Mouse (Mus musculus): ENCODE data around the gene Ccdc78. TPM values are rescaled to one million over a fixed set of nuclear protein-coding genes. Genes with fewer than 3 reads are reported as not detected.

Gene Ccdc78
- total and polyA plus RNA-seq, 3 experiments, result 0.08 to 0.85 TPM; not detected in 1

DNA sequence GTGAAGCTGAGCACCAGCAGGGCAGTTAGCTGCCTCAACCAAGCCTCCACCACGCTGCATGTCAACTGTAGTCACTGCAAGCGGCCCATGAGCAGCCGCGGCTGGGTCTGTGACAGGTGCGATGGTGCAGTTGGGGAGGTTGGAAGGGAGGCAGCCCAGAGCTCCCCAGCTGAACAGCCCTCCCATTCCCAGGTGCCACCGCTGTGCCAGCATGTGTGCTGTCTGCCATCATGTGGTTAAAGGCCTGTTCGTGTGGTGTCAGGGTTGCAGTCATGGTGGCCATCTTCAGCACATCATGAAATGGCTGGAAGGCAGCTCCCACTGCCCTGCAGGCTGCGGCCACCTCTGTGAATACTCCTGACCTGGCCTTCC lies 41.8 kb downstream of the Ccdc78 start:
- Histone ChIP-seq H3K27me3 (ENCODE audit: control insufficient read depth in 1 of 2, insufficient read depth in 2 of 2, low read length in 2 of 2) (no peaks in the 10 kb centered on the region), H3K36me3 (ENCODE audit: control insufficient read depth in 1 of 2, insufficient read depth in 2 of 2, low read length in 2 of 2) (peaks cover 0 to 13% of the 10 kb centered on the region in 2 experiments; a peak in 2 of 4 replicates), H3K9ac (ENCODE audit: control insufficient read depth, low read depth, low read length, poor library complexity, severe bottlenecking) (peak overlapping the region; percentile 83; the same call in 1 of the 2 replicates), H3K4me1 (ENCODE audit: control insufficient read depth in 1 of 2, insufficient read depth in 2 of 2, low read length in 2 of 2) (peaks cover 0 to 38% of the 10 kb centered on the region in 2 experiments; a peak in 2 of 4 replicates), H3K79me2 (ENCODE audit: control insufficient read depth, insufficient read depth, low read length, poor library complexity) (peaks cover 62% of the 10 kb centered on the region), H3K4me3 (ENCODE audit: control insufficient read depth in 1 of 2, insufficient read depth in 1 of 2, low read depth in 2 of 2, low read length in 2 of 2) (peak overlapping the region in 1 of 2 experiments; percentile 81; a peak in 2 of 4 replicates), H3K9me3 (replicated peaks; ENCODE audit: insufficient read depth, low read length) (no peaks in the 10 kb centered on the region), H3K27ac (ENCODE audit: control insufficient read depth, low read depth, low read length) (0 out of 2 replicates have a peak overlapping the region, but pooled peaks have one; percentile 27)
- no peak for DNase-seq (ENCODE audit: low read depth, low spot score)
- TF ChIP-seq POLR2AphosphoS5 (IDR thresholded peaks at IDR 0.05; ENCODE audit: borderline replicate concordance, low read depth, low read length) (no peak), EP300 (IDR thresholded peaks at IDR 0.05; ENCODE audit: low read depth in 1 of 2, low read length in 2 of 2) (no peak), POLR2AphosphoS2 (IDR thresholded peaks at IDR 0.05; ENCODE audit: low read length) (no peak), CHD2 (IDR thresholded peaks at IDR 0.05; ENCODE audit: low read length) (no peak), ETS1 (IDR thresholded peaks at IDR 0.05; ENCODE audit: low read depth, low read length) (no peak), KAT2A (conservative IDR thresholded peaks at IDR 0.05; ENCODE audit: low read depth, low read length) (no peak), ELF1 (IDR thresholded peaks at IDR 0.05; ENCODE audit: low read depth, low read length) (no peak), UBTF (IDR thresholded peaks at IDR 0.05; ENCODE audit: borderline replicate concordance, insufficient read depth, low read depth, low read length) (no peak), ZC3H11A (IDR thresholded peaks at IDR 0.05; ENCODE audit: low read depth, low read length) (no peak), TBP (IDR thresholded peaks at IDR 0.05; ENCODE audit: low read depth, low read length) (no peak), E2F4 (IDR thresholded peaks at IDR 0.05; ENCODE audit: borderline replicate concordance, low read depth, low read length) (no peak), JUND (IDR thresholded peaks at IDR 0.05; ENCODE audit: low read depth, low read length) (no peak), GATA1 (IDR thresholded peaks at IDR 0.05; ENCODE audit: low read depth, low read length) (no peak), RAD21 (IDR thresholded peaks at IDR 0.05; ENCODE audit: low read depth, low read length) (no peak), SIN3A (IDR thresholded peaks at IDR 0.05; ENCODE audit: low read length) (no peak), CTCF (IDR thresholded peaks at IDR 0.05 in 2 of 3, conservative IDR thresholded peaks at IDR 0.05 in 1 of 3; ENCODE audit: control insufficient read depth in 1 of 3, insufficient read depth in 1 of 3, low read depth in 2 of 3, low read length in 3 of 3, poor library complexity in 1 of 3, severe bottlenecking in 1 of 3) (no peak)

DNA sequence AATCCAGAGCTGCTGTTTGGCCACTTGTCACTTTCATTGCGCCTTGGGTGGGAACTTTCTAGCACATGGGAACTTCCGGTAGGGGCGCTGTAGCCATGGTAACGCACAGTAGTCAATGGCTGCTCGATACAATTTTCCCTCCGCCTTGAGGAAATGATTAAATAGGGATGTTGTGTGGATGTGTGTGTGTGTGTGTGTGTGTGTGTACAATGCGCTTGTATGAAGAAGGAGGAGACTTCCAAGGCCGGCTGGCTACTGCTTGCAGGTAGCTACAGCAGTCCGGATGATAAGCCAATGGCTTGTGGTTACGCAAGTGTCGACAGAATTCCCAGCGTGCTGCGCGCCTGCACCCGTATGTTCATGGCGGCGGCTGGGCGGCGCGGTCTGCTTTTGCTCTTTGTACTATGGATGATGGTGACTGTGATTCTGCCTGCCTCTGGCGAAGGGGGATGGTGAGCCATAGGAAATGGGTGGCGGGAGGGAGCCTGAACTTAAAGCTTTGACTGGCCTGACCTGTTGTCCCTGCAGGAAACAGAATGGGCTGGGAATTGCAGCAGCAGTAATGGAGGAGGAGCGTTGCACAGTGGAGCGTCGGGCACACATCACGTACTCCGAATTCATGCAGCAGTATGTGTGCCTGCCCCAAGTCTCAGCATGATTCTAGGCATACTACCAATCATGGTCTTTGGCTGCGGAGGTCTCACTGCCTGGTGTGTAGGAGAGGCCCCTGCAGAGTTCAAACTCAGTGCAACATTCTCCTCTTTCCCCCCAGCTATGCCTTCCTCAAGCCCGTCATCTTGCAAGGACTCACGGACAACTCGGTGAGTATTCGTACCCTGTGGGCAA lies 42.6 kb downstream of the Ccdc78 start, which contains the start of gene Jmjd8:
Gene Jmjd8, plus strand, starts transcription at position 156 of the 846 bp plus-strand sequence.
- peak; percentile 91 for DNase-seq (ENCODE audit: low read depth, low spot score)
- Histone ChIP-seq H3K9ac (ENCODE audit: control insufficient read depth, low read depth, low read length, poor library complexity, severe bottlenecking) (peak within 1 kb of the TSS; percentile 83), H3K9me3 (replicated peaks; ENCODE audit: insufficient read depth, low read length) (no peaks in the 10 kb centered on the region), H3K79me2 (ENCODE audit: control insufficient read depth, insufficient read depth, low read length, poor library complexity) (peaks cover 66% of the 10 kb centered on the region), H3K4me3 (ENCODE audit: control insufficient read depth in 1 of 2, insufficient read depth in 1 of 2, low read depth in 2 of 2, low read length in 2 of 2) (peak within 1 kb of the TSS; percentile 81 to 89), H3K4me1 (ENCODE audit: control insufficient read depth in 1 of 2, insufficient read depth in 2 of 2, low read length in 2 of 2) (peaks cover 2 to 41% of the 10 kb centered on the region in 2 experiments; a peak in 3 of 4 replicates), H3K27me3 (ENCODE audit: control insufficient read depth in 1 of 2, insufficient read depth in 2 of 2, low read length in 2 of 2) (no peaks in the 10 kb centered on the region), H3K27ac (ENCODE audit: control insufficient read depth, low read depth, low read length) (peak within 1 kb of the TSS; percentile 72), H3K36me3 (ENCODE audit: control insufficient read depth in 1 of 2, insufficient read depth in 2 of 2, low read length in 2 of 2) (peaks cover 0 to 13% of the 10 kb centered on the region in 2 experiments; a peak in 2 of 4 replicates)
- no peak for TF ChIP-seq USF2 (IDR thresholded peaks at IDR 0.05; ENCODE audit: borderline replicate concordance in 1 of 2, insufficient read depth in 1 of 2, low read depth in 1 of 2, low read length in 2 of 2)
- TF ChIP-seq POLR2AphosphoS2 (IDR thresholded peaks at IDR 0.05; ENCODE audit: low read length), result peak; percentile 59
- peak; percentile 90 for TF ChIP-seq NELFE (IDR thresholded peaks at IDR 0.05; ENCODE audit: low read depth, low read length)
- TF ChIP-seq ZC3H11A (IDR thresholded peaks at IDR 0.05; ENCODE audit: low read depth, low read length), result no peak
- TF ChIP-seq POLR2A (IDR thresholded peaks at IDR 0.05; ENCODE audit: control insufficient read depth in 1 of 2, insufficient read depth in 1 of 2, low read depth in 1 of 2, low read length in 2 of 2, poor library complexity in 1 of 2), result peak; percentile 83 to 84; a peak in 2 of 4 replicates
- peak; percentile 79 for TF ChIP-seq MAX (IDR thresholded peaks at IDR 0.05; ENCODE audit: low read length)
- peak; percentile 84 for TF ChIP-seq HCFC1 (IDR thresholded peaks at IDR 0.05; ENCODE audit: low read depth, low read length)
- TF ChIP-seq MEF2A (IDR thresholded peaks at IDR 0.05; ENCODE audit: extremely low read depth, insufficient replicate concordance, low read depth, low read length, poor library complexity, severe bottlenecking), result no peak
- TF ChIP-seq TBP (IDR thresholded peaks at IDR 0.05; ENCODE audit: low read depth, low read length), result peak; percentile 64
- TF ChIP-seq TCF12 (IDR thresholded peaks at IDR 0.05; ENCODE audit: low read depth, low read length), result peak; percentile 68
- TF ChIP-seq ELF1 (IDR thresholded peaks at IDR 0.05; ENCODE audit: low read depth, low read length), result peak; percentile 71
- TF ChIP-seq BHLHE40 (IDR thresholded peaks at IDR 0.05; ENCODE audit: borderline replicate concordance, low read depth, low read length), result no peak
- TF ChIP-seq CHD2 (IDR thresholded peaks at IDR 0.05; ENCODE audit: low read length), result no peak
- TF ChIP-seq CTCF (IDR thresholded peaks at IDR 0.05 in 2 of 3, conservative IDR thresholded peaks at IDR 0.05 in 1 of 3; ENCODE audit: control insufficient read depth in 1 of 3, insufficient read depth in 1 of 3, low read depth in 2 of 3, low read length in 3 of 3, poor library complexity in 1 of 3, severe bottlenecking in 1 of 3), result peak in 2 of 3 experiments; percentile 24 to 30; a peak in 2 of 6 replicates
- 0 out of 2 replicates have a peak, but pooled peaks have one; percentile 38 for TF ChIP-seq MAZ (IDR thresholded peaks at IDR 0.05; ENCODE audit: low read depth, low read length)
- peak; percentile 85 for TF ChIP-seq SIN3A (IDR thresholded peaks at IDR 0.05; ENCODE audit: low read length)
- peak; percentile 86 for TF ChIP-seq MXI1 (IDR thresholded peaks at IDR 0.05; ENCODE audit: low read depth, low read length)
- TF ChIP-seq ZKSCAN1 (IDR thresholded peaks at IDR 0.05; ENCODE audit: low read depth, low read length), result peak; percentile 64; the same call in 1 of the 2 replicates

Data from MEL (cell line).